Mouse (Mus musculus) induced T-regulatory cell, adult 2 months (primary cell): ENCODE data around the gene Brpf3.

Source experiments
- DNase-seq: peaks from one replicate; pipeline ENCODE4 v3.0.0-alpha.2; 2012; ENCODE audit warnings: low read depth

The Brpf3 gene

DNA sequence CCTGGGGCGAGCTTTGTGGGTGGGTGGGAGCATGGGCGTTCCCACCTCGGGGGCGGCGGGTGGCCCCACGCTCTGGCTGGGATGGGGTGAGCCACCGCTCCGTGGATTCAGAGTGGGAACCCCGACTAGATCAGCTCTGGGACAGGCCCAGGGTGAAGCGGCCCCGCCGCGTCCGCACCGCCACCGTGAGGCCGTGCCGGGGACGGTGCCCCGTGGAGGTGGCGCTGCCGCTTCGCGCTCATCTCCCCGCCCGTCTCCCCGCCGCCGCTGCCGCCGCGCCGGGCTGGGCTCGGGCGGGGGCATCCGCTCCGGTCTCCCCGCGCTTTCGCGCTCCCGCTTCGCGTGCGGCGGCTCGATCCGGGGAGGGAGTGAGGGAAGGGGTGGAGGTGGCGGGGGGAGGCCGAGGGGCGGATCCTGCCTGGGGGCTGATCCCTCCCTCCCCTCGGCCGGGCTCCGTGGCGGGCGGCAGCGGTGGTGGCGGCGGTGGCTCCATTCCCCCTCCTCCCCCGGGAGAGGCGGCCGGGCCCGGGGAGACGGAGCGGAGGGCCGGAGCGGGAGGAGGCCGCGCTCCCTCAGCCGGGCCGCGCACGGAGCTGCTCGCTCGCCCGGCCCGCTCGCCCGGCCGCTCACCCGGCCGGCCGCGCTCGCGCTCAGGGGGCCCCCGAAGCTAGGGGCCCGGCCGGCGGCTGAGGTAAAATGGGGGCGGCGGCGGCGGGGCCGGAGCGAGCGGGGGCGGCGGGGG is at the start of gene Brpf3:
Gene Brpf3, plus strand, starts transcription at position 420 of the 742 bp plus-strand sequence.
- peak; percentile 84 for DNase-seq

DNA sequence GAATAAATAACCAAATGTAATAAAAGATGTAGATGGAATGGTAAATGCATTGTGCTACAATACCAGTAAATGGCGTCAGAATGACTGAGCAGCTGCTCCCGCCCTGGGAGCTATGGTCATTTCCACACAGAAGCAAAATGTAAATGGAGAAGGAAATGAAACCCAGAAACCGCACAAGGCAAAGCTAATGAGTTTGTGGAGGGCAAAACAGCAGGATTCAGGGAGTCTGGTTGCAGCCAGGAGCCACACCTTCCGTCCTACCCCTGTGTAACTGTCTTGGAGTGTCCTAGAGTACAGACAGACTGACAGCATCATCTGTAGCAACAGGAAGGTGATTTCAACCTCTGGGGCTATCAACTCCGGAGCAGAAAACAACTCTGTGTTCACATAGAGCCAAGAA is 44.4 kb upstream of the Brpf3 start:
- no peak for DNase-seq

DNA sequence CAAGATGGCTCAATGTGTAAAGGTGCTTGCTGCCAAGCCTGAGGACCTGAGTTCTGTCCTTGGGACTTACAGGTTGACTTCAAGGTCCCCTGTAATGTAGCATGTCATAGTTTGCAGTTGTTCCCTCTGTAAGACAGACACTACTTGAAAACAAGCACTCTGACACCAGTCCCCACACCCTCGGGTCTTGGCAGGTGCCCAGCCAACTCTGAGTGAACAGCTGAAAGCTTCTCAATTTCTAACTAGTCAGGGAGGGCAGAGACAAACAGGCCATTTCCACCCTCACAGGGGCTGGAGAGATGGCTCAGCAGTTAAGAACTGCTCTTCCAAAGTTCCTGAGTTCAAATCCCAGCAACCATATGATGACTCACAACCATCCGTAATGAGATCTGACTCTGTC is 43.4 kb upstream of the Brpf3 start:
- no peak for DNase-seq

DNA sequence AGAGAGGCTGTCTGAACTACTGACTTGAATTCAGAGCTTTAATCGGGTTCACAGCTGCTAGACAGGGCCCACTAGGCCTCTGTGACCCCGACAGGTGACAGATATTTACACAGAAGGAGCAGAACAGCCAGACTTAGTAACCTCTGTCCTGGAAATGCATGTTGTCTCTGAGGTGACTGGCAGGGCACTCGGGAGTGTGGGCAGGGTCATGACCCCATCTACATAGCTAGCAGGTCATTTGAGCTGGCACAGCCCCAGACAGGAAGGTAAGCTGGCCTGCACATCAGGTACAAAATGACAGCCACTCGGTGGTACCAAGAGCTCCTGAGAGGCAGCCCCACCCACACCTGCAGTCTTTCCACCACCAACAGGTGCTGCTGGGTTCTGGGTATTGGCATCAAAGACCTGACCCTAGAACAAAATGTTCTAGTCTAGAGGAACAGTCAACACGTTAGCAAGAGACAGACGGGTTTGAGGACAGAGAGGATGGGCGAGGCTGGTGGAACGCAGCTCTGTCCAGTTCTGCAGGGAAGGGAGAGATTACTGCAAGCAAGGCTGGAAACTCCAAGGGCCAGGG is 40.1 kb upstream of the Brpf3 start:
- no peak for DNase-seq

DNA sequence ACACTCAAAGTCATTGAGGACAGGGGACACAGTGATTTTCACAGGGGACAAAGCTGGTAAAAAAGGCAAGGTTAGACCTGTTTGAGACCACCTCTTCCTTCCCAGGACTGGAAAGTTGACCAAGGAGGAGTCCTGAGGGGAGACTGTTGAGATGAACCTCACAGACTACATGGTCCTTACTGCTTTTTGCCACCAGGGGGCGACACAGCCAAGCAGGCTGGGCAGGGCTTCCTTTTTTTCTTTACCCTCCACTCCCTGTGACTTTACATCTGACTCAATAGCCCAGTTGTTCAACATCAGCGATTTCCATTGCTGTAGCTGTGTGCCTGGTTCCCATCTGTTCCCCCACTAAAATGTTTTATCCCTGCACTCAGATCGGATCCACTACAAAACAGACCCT is 39.0 kb upstream of the Brpf3 start:
- peak; percentile 78 for DNase-seq

DNA sequence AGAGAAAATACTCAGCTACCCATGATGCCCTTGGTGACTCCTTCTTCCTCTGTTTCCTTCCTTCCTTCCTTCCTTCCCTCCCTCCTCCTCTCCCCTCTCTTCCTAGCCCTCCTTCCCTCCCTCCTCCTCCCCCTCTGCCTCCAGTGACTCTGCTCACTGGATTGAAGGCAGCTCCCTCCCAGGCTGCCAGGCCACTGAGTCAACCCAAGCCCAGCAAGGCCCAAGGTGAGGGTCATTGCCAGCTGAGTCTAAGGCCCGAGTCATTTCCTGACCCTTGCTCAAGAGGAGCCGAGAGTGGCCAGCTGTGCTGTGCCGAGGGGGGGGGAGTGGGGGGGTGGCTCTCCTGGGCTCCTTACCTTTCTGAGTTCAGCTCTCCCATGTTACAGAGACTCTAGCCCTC is 34.7 kb upstream of the Brpf3 start:
- DNase-seq: no peak

DNA sequence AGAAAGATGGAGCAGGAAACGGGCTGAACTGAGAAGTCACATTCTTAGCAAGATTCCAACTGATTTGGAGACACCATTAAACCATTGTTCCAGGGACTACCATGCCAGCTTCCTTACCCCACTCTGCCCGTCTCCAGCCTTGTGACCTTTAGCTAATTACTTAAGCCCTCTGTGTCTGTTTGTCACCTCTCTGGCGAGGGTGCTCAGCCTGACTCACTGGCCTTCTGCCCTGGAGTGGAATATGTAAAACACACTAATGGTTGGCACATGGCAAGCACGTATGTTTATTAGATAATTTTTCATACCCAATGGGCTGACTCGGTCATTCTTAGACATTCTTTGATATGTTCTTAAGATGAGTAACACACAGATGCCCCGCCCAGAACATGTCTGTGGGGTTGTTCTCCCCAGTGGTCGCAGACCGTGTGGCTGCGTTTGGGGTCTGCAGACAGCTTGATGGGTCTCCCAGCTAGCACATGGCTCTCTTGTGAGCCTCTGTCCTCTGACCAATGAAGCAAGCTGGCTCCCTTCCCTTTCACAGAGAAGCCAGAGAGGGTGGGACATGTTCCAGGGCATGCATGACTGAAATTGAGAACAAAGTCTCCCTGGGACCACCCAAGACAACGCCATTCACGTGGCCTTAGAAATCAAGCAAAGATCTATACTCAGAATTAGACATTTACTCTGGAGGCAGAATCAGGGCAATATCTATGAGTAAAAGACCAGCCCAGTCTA is 33.9 kb upstream of the Brpf3 start:
- no peak for DNase-seq

DNA sequence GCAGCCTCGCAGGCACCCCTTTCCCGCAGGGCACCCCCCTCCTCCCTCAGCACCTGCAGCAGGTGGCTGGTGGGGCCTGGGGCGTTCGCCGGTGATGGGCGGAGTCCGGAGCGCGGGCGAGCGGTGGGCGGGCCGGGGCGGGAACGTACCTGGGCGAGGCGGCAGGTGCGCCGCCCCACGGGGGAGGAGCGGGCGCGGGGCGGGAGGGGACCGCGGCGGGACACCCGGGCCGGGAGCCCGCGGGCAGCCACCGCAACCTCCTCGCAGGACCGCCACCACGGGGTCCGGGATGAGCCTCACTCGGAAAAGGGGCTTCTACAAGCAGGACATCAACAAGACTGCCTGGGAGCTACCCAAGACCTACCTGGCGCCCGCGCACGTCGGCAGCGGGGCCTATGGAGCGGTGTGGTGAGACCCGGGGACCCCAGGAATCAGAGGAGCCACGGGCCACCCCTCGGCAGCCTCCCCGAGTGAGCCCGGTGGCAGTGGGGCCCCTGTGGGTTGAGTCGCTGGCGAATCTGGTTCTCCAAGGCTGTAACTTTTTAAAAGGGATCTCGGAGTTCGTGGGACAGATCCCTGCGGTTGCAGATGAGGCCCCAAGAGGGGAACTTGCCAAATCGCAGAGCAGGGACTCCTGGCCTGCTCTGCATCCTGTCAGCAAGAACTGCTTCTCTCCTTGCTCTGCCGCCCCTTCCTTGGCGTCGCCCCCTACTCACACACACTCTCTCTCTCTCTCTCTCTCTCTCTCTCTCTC is 31.6 kb upstream of the Brpf3 start, which contains the start of gene Mapk13:
Gene Mapk13, plus strand, starts transcription at position 177 of the 754 bp plus-strand sequence.
- peak; percentile 36 for DNase-seq

DNA sequence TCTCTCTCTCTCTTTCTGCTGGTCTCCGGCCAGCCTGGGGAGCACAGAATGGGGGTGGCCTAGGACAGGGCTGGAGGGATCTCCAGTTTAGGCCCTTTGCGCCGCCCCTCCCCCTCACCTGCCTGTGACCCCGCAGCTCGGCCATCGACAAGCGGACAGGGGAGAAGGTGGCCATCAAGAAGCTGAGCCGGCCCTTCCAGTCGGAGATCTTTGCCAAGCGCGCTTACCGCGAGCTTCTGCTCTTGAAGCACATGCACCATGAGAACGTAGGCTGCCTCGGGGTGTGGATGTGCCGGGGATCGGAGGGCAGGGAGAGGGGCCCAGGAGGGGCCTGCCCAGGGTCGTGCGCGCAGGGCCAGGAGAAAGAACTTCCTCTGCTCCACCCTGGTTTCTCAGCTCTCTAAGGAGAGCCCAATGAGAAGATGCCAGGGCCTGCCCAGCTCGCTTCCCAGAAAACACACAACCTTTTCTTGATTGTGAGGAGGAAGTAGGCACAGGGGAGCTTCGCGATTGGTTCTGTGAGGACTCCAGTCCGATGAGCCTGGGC is 30.9 kb upstream of the Brpf3 start:
- DNase-seq: no peak

DNA sequence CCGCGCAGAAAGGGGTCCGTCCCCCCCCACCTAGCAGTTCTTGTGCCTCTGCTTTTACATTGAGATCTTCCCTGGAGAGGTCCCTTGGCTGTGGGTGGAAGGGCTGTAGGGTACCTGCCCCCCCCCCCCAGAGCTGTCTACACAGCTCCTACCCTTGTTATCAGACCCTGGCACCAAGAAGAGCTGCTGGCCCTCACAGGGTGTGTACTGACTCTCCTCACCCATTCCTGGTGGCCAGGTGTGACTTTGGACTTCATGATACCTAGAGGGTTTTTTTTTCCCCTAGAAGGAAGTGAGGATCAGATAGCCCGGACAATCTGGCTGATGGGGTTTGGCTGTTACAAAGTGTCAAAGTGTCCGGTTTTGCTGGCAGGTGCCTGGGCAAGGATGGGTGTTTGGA is 29.6 kb upstream of the Brpf3 start:
- no peak for DNase-seq

DNA sequence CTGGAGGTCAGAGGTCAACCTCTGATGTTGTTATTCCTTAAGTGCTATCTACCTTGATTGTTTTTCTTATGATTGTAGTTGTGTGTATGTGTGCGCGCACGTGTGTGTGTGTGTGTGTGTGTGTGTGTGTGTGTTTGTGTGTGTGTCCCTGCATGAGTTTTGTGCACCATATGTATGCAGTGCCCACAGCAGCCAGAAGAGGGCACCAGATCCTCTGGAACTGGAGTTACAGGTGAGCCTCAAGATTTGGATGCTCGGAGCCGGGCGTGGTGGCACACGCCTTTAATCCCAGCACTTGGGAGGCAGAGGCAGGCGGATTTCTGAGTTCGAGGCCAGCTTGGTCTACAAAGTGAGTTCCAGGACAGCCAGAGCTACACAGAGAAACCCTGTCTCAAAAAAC is 26.6 kb upstream of the Brpf3 start:
- peak; percentile 33 for DNase-seq

DNA sequence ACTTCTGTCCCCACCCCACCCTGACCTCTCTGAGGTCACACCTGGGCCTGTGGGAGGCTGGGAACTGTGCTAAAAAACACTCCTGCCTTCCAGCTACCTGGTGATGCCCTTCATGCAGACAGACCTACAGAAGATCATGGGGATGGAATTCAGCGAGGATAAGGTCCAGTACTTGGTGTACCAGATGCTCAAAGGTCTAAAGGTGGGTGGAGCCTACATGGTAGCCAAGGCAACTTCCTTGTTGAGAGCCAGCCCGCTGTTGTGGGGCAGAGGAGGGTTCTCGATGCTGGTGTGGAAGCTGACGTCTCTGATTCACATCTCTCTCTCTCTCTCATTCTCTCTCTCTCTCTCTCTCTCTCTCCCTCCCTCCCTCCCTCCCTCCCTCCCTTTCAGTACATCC is 25.7 kb upstream of the Brpf3 start:
- DNase-seq: no peak

DNA sequence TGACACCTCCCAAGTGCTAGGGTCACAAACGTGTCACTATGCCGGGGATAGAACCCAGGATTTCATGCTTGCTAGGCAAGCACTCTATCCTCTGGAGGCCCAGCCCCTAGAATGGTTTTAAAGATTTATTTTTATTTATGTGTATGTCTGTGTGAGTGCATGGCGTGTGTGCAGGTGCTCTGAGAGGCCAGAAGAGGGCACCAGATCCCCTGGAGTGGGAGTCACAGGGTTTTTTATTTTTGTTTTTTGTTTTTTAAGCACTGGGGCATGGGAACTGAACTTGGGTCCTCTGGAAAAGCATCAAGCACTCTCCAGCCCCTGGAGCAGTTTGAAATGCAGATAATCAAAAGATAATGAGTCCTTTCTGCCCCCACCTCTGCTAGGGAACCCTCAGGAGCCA is 24.1 kb upstream of the Brpf3 start:
- no peak for DNase-seq

DNA sequence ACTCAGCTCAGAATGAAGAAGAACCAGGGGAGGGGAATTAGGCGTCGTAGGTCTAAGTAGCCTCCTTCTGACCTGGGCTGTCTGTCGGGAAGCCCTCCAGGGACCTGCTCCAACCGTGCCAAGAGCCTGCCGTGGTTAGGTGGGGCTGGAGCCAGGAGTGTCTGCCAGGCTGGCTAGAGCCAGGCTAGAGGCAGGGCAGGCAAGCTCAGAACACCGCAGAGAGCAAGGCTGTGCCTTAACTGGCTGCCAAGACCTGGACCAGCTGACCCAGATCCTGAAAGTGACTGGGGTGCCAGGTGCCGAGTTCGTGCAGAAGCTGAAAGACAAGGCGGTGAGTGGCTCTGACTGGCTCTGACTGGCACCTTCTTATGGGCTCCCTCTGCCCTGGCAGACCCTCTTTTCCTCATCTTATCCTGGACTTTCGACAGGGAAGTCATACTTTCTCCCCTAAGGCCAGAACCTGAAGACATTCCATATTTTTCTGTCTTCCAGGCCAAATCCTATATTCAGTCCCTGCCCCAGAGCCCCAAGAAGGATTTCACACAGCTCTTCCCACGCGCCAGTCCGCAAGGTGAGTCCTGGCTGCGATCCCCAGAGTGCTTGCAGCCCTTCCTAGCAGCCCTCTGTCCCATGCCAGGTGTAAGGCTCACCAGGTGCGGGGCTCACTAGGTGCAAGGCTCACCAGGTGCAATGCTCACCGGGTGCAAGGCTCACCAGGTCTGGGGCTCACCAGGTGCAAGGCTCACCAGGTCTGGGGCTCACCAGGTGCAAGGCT is 23.5 kb upstream of the Brpf3 start:
- DNase-seq: no peak

DNA sequence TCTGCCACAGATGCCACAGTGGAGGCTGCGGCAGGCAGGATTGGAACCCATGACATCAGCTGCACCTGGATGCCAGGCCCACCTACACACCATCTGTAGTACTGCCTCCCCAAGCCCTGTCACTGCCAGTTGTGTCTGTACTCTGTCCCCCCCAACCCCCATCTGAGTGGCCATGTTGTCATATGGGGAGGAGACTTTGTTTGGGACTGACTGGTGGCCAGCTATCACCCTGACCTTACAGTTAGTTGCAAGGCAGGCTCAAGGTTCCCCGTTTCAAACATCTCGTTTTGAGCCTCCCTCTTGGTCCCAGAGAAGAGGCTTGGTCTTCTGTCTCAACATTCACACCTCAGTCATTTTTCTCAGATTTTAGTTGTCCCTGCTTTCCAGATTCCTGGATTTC is 21.2 kb upstream of the Brpf3 start:
- no peak for DNase-seq

DNA sequence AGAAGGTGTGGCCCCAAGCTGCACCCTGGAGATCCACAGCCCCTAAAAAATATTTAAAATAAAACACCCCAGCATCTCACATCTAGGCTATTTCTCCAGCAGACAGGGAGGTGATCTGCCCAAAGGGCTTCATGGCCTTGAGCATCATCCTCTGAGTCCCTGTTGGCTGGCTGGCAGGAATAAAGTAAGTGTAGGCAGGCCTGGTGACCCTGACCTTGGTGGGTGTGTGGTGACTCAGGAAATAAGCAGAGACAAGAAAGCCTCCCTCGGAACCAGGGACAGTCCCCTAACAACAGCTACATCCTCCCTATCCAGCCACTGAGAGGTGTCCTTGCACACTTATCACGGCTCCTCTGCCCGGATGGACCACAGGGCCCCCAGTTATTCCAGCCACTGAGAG is 20.1 kb upstream of the Brpf3 start:
- DNase-seq: peak; percentile 21

DNA sequence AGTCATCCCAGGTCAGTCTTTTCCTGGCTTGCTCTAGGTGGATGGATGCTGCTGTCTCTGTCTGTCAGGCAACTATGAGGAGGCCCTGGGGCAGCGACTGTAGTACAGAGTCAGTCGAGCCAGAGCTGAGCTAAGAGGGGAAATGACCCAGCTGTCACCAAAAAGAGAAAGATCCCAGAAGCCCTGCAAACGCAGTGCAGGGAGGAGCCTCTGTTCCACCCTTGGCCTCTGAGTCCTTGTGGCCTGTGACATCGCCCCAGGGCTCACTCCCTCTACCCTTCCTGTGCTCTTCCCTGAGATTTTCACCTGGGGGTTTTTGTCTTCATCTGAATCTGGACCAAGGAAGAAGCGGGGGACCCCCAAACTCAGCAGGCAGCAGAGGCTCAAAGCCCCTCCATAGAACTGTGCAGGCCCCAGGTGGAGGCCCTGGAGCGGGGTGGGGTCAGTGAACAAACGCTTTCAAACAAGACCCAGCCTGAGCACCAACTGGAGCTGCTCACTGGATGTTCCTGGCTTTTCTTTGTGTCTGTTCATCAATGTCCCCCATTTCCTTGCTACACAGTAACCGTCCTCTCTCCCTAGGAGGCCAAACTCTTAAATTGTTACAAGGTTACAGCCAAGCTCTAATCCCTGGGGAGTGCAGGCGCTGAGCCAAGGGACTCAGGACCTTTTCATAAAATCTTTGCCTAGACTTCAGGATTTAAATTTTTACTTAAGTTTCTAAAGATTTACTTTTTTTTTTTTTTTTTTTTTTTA is 19.4 kb upstream of the Brpf3 start:
- no peak for DNase-seq

DNA sequence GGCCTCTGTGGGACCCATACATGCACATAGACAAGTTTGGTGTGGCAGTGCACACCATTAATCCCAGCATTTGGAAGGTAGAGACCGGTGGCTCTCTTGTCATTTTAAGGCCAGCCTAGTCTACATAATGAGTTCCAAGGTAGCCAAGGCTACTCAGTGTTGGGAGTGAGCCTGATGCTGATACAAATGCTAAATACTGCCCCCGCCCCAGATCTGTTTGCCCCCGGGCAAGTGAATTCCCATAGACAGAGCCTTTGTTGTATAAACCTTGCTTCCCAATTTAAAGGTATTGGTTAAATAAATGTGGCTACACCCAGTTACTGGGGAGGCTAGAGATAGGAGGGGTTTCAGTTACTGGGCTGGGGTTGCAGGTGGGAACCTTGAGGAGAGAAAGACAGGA is 15.9 kb upstream of the Brpf3 start:
- DNase-seq: no peak

DNA sequence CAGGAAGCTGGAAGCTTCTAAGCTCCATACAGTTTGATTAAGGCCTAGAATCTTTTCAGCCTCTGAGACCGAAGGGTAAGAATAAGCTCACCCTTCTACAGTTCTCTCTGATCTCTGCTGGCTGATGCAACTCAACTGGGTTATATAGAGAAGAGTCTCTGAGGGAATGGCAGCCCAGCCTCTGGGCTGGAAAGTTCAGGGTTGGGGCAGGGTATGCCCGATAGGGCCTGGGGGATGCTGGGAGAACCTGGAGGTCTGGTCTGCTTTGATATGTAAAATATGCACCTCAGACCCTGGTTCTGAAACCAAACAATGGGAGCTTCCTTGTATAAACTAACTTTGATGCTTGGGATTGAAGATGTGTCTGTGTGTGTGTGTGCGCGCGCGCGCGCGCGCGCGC is 13.4 kb upstream of the Brpf3 start:
- no peak for DNase-seq

DNA sequence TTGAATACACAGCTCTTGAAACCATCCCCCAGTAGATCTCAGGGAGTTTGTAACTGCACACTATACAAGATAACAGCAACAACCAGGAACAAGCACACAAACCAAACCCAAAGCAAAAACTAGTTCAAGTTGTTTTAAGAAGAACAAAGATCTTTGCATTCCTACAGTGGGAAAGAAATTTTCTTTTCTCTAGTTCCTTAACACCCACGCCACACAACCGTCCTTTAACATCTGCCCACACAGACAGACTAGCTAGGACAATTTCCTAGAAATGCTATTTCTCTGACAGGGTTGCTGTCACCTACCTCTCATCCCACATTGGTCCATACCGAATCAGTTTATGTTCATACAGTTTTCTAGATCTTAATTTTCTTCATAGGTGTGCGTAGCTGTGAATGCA is 3.9 kb upstream of the Brpf3 start:
- no peak for DNase-seq
